Mouse (Mus musculus) spleen, adult 2 months (tissue): ENCODE data around the gene Tbk1. TPM values are rescaled to one million over a fixed set of nuclear protein-coding genes. Genes with fewer than 3 reads are reported as not detected.

ENCODE experiments used
- DNase-seq, 2 experiments: peaks; one replicate each; pipeline versions ENCODE4 v3.0.0 to v3.0.0-alpha.2; 2012 to 2021; ENCODE audit warnings: low spot score in 2 of 2, low read depth in 1 of 2
- H3K27ac ChIP-seq: fragments of 200-500 bp; 2 replicates; pipeline ENCODE4 v1.5.1; 2012; ENCODE audit warnings: low read length, inconsistent platforms; ENCODE audit not compliant: insufficient read depth
- H3K27me3 ChIP-seq: fragments of 200-500 bp; 2 replicates; pipeline ENCODE4 v1.6.1; 2012; ENCODE audit warnings: mild to moderate bottlenecking, moderate library complexity, low read length, inconsistent platforms; ENCODE audit not compliant: control insufficient read depth, insufficient read depth
- H3K36me3 ChIP-seq: fragments of 200-500 bp; 2 replicates; pipeline ENCODE4 v1.6.1; 2012; ENCODE audit warnings: mild to moderate bottlenecking, low read length, inconsistent platforms; ENCODE audit not compliant: control insufficient read depth, insufficient read depth
- H3K4me1 ChIP-seq: fragments of 200-500 bp; 2 replicates; pipeline ENCODE4 v1.6.1; 2011; ENCODE audit warnings: inconsistent platforms; ENCODE audit not compliant: control insufficient read depth, insufficient read depth, insufficient read length
- H3K4me3 ChIP-seq: fragments of 200-500 bp; 2 replicates; pipeline ENCODE4 v1.5.1; 2011; ENCODE audit warnings: mild to moderate bottlenecking, inconsistent platforms; ENCODE audit not compliant: insufficient read depth, insufficient read length; ENCODE audit errors: extremely low read depth
- CTCF ChIP-seq: fragments of 200-500 bp; IDR thresholded peaks from 2 replicates; pipeline ENCODE4 v1.5.1; 2011; ENCODE audit warnings: mild to moderate bottlenecking, inconsistent platforms; ENCODE audit not compliant: insufficient read depth, insufficient read length, insufficient replicate concordance; ENCODE audit errors: extremely low read depth
- POLR2A ChIP-seq: fragments of 200-500 bp; IDR thresholded peaks from 2 replicates; pipeline ENCODE4 v1.6.1; 2011; ENCODE audit warnings: low read depth, low read length, inconsistent platforms
- WGBS: fragments of 180-500 bp; shearing (Covaris S2); methylation state at CpG from one replicate; pipeline ENCODE4 v1.1.7; 2018; 5-methylcytosine and 5-hydroxymethylcytosine counted together
- polyA plus RNA-seq: library from polyadenylated mRNA; depleted of rRNA; stranded (reverse); fragments of >200 nt; gene quantifications from 2 replicates; pipeline ENCODE4 v1.2.3, GENCODE M21; 2012

Gene Tbk1
- polyA plus RNA-seq, 1 experiment, result 9.8 TPM

DNA sequence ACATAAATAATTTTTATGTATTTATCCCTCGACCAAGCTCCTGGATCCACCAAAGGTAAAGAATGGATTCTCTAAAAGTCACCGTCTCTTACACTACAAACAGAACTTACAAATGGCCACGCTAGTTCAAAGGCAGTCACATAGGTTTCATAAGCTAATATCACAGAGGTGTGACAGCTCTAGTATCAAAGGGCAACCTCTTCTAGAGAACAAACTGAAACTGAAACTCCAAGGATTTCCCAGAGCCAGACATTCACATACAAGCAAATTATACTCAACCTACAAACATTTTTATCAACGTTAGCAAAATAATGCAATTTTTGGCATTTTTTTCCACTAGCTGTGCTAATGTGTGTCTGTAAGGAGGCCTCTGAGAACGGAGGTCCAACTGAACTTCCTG is 6.2 kb downstream of the Tbk1 start:
- TF ChIP-seq CTCF, result no peak
- no peak for TF ChIP-seq POLR2A
- H3K27me3 ChIP-seq, result no peaks in the 10 kb centered on the region
- peaks cover 4% of the 10 kb centered on the region; the same call in 1 of the 2 replicates for H3K4me1 ChIP-seq
- no peak for DNase-seq
- H3K4me3 ChIP-seq, result no peak overlapping the region
- H3K27ac ChIP-seq, result no peak overlapping the region
- WGBS, result 88% methylated on average over 5 of the region's 5 CpGs
- H3K36me3 ChIP-seq, result peaks cover 17% of the 10 kb centered on the region

DNA sequence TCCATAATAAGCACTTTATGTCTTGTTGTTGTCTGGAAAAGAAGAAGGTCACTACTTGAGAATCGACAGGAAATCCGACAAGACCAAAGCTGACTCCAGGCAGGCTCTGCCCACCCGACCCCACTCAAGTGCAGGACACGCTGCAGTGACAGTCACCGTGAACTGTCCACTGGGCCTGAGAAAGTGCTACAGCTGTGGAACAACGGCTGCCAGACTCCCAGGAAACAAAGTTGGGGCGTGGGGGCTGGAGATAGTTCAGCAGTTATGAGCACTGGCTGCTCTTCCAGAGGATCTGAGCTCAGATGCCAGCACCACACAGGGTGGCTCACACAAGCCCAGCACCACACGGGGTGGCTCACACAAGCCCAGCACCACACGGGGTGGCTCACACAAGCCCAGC is 10.2 kb downstream of the Tbk1 start:
- WGBS, result 88% methylated on average over 9 of the region's 9 CpGs
- H3K27ac ChIP-seq, result no peak overlapping the region
- H3K36me3 ChIP-seq, result peaks cover 28% of the 10 kb centered on the region
- no peak for DNase-seq
- no peak for TF ChIP-seq CTCF
- no peak overlapping the region for H3K4me3 ChIP-seq
- H3K27me3 ChIP-seq, result no peaks in the 10 kb centered on the region
- H3K4me1 ChIP-seq, result no peaks in the 10 kb centered on the region

GRCm38 (mm10) chr10:121571511-121572147 is 15.0 kb downstream of the Tbk1 start:
- Histone ChIP-seq H3K36me3 (peaks cover 50% of the 10 kb centered on the region), H3K4me1 (no peaks in the 10 kb centered on the region), H3K27me3 (no peaks in the 10 kb centered on the region), H3K27ac (no peak overlapping the region), H3K4me3 (no peak overlapping the region)
- TF ChIP-seq POLR2A, result no peak
- no peak for TF ChIP-seq CTCF
- no peak for DNase-seq
- WGBS, result 97% methylated on average over 22 of the region's 22 CpGs

DNA sequence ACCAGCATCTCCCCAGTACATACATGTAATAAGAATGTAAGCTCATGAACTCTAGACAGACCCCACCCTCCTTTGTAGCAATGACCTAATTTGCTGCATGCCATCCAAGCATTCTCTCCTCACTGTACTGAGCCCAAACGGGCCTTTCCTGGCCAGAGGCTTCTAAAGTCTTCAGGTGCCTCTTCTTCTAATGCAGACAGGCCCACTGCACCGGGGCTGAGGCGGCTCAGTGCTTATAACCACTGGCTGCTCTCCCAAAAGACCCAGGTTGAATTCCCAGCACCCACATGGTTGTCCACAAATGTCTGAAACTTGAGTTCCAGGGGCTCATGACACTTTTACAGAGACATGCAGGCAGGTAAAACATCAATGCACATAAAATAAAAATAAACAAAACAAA is 15.6 kb downstream of the Tbk1 start:
- DNase-seq, result no peak
- H3K27ac ChIP-seq, result no peak overlapping the region
- H3K4me3 ChIP-seq, result no peak overlapping the region
- 97% methylated on average over 3 of the region's 3 CpGs for WGBS
- no peak for TF ChIP-seq CTCF
- no peak for TF ChIP-seq POLR2A
- H3K27me3 ChIP-seq, result no peaks in the 10 kb centered on the region
- H3K36me3 ChIP-seq, result peaks cover 48% of the 10 kb centered on the region
- H3K4me1 ChIP-seq, result no peaks in the 10 kb centered on the region

DNA sequence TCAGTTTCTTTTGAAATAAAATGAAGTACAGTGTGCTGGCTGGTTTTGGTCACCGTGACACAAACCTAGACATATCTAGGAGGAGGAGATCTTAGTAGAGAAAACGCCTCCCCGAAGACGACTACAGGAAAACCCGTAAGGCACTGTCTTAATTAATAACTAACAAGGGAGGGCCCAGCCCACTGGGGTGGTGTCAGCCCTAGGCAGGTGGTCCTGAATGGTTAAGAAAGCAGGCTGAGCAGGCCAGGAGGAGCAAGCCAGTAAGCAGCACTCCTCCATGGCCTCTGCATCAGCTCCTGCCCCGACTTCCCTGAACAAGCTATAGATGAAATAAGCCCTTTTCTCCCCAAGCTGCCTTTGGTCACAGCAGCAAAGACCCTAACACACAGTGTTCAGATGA is 16.8 kb downstream of the Tbk1 start:
- Histone ChIP-seq H3K36me3 (peaks cover 43% of the 10 kb centered on the region), H3K27ac (no peak overlapping the region), H3K4me3 (no peak overlapping the region), H3K27me3 (no peaks in the 10 kb centered on the region), H3K4me1 (no peaks in the 10 kb centered on the region)
- DNase-seq, result no peak
- TF ChIP-seq POLR2A (no peak), CTCF (no peak)
- 93% methylated on average over 6 of the region's 6 CpGs for WGBS

DNA sequence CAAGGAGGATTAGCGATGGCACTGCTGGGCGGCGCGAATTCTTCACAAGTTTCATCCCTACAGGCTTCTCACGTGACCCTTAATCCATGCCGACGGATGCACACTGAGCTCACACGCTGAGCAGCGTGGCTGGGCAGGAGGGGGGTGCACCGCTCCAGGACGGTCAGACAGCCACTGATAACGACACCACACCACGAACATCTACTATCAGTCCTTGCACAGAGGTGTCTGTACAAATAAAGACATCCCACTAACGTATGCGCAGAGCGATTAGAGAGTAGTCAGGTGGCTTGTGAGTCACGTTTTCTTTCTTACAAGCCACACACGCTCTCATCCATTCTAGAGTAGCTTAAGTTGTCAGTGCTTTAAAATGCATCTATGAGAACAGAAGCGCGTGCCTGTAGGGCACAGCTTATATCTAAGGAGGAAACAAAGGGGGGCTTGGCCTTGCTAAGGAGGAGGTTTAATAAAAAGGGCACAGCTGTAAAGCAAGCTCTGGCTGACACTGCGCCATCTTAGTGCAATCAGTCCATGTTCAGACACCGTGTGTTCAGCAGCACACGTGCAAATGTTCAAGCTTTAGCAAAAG is 17.5 kb downstream of the Tbk1 start:
- 82% methylated on average over 23 of the region's 23 CpGs for WGBS
- no peak for TF ChIP-seq CTCF
- TF ChIP-seq POLR2A, result no peak
- Histone ChIP-seq H3K27me3 (no peaks in the 10 kb centered on the region), H3K27ac (no peak overlapping the region), H3K36me3 (peaks cover 44% of the 10 kb centered on the region), H3K4me1 (no peaks in the 10 kb centered on the region), H3K4me3 (no peak overlapping the region)
- DNase-seq, result no peak

DNA sequence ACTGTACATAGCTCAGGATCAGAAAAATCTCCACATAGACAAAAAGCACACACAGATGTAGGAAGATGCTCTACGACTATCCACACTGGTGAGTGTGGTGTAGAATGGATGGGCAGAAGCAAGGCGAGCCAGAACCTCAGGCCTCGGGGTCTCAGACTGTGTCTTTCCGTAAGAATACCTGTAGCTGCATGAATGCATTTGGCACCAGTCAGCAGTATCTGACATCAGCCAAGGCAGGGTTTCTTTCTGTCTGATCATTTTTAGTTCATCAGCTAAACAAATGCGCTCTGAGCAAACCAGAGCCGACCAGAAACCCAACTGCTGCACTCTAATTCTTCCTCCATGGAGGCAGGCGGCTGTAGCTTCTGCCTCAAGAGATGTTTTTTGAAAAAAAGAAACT is 18.1 kb downstream of the Tbk1 start:
- Histone ChIP-seq H3K4me1 (no peaks in the 10 kb centered on the region), H3K4me3 (no peak overlapping the region), H3K27ac (no peak overlapping the region), H3K27me3 (no peaks in the 10 kb centered on the region), H3K36me3 (peaks cover 44% of the 10 kb centered on the region)
- DNase-seq, result no peak
- no peak for TF ChIP-seq CTCF
- TF ChIP-seq POLR2A, result no peak
- 92% methylated on average over 7 of the region's 7 CpGs for WGBS

DNA sequence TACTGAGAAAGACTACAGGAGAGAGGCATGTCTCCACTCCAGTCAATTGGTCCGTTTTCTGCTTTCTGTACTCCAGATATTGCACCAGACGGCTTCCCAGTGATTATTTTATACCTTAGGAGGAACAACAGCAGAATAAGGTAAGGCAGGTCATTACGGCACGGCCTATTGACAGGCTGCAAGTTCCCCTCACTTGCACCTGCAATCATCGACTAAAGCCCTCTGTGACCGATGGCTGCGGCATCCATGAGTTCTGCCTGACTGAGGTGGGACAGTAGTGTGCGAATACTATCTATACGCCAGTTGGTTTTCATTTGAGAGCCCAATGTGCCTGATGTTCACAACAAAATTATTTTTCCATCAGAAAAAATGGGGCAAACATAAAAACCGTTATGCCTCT is 18.6 kb downstream of the Tbk1 start:
- H3K27me3 ChIP-seq, result no peaks in the 10 kb centered on the region
- WGBS, result 98% methylated on average over 10 of the region's 10 CpGs
- H3K4me1 ChIP-seq, result no peaks in the 10 kb centered on the region
- no peak for DNase-seq
- peaks cover 45% of the 10 kb centered on the region for H3K36me3 ChIP-seq
- H3K4me3 ChIP-seq, result no peak overlapping the region
- TF ChIP-seq POLR2A (no peak), CTCF (no peak)
- H3K27ac ChIP-seq, result no peak overlapping the region
